Mouse (Mus musculus): ENCODE measurements around the gene Hspb8.

GRCm38 (mm10) chr5:116404063-116404462 lies 18.6 kb downstream of the Hspb8 start:
- TF ChIP-seq CTCF (IDR thresholded peaks at IDR 0.05; ENCODE audit: extremely low read depth, insufficient read length, insufficient replicate concordance, low read depth, low read length), result no peak
- no peak for TF ChIP-seq POLR2A (IDR thresholded peaks at IDR 0.05; ENCODE audit: low read depth, low read length)

Data from small intestine, adult 2 months (tissue).